Mouse (Mus musculus) testis, adult 2 months (tissue): Measurements from ENCODE around the gene Icam1.

ENCODE experiments used
- CTCF ChIP-seq: fragments of 200-500 bp; IDR thresholded peaks from 2 replicates; pipeline ENCODE4 v1.5.1; 2012; ENCODE audit warnings: low read depth, mild to moderate bottlenecking, inconsistent platforms, low read length, moderate library complexity; ENCODE audit not compliant: control insufficient read depth, insufficient read depth, insufficient replicate concordance
- POLR2A ChIP-seq: fragments of 200-500 bp; IDR thresholded peaks from 2 replicates; pipeline ENCODE4 v1.6.1; 2012; ENCODE audit warnings: low read depth, mild to moderate bottlenecking, inconsistent platforms, low read length, moderate library complexity; ENCODE audit not compliant: control insufficient read depth

DNA sequence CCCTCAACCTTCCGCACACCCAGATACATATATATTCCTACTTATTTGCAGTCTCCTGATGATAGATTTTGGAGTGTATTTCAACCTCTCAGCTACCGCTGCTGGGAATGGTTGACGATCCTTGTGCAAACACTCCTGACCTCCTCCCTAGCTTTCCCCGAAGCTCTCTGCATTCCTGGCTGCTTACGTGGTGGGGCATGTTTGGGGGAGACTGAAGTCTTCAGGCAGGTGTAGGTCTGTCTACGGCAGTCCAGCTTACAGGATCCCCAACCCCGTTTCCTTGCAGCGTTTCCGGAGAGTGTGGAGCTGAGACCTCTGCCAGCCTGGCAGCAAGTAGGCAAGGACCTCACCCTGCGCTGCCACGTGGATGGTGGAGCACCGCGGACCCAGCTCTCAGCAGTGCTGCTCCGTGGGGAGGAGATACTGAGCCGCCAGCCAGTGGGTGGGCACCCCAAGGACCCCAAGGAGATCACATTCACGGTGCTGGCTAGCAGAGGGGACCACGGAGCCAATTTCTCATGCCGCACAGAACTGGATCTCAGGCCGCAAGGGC lies 9.5 kb downstream of the Icam1 start:
- TF ChIP-seq CTCF, result no peak
- no peak for TF ChIP-seq POLR2A
